Comparison of ENCODE assay signal across 7 mouse cellular contexts in the genomic region with DNA sequence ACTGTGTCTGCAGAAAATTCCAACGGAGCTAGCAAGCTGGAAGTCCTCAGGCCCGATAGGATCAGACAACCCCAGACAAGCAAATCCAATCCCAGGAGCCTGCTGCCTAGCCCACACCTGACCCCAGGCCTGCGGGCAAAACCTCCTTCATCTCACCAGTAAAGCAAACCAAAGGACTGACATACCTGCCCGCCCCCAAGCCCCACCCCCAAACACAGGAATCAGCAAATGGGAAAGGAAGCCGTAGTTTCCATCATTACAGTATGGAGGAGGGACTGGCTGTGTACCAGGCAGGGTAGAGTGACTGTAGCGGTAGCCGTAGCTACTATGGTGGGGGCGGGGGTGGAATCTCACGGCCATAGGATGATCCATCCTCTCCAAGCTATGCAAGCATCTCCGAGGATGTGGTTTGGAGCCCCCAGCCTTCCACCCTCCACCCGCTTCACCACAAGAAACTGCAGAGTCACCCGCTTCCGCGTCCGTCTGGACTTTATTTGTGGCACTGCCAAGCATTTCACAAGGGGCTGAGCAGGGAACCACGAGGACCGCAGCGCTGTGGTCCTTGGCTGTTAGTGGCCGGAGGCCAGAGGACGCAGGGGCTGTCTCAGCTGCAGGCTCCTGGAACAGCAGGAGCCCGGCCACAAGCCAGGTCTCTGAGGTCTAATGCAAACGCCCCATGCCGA. TPM values are rescaled to one million over a fixed set of nuclear protein-coding genes. Genes with fewer than 3 reads are reported as not detected.
DNase-seq lines count a peak whose midpoint lies in the region; ATAC-seq and TF ChIP-seq lines count a peak whose summit lies in the region.

No protein-coding gene starts in this region.

- H3K4me1 ChIP-seq in neural tube, embryonic 13.5 days (replicated peaks) = peaks cover 29% of the 10 kb centered on the region
- H3K4me1 ChIP-seq in stomach, postnatal 0 days (replicated peaks; ENCODE audit: control insufficient read depth, insufficient read depth) = 0 out of 2 replicates have a peak, but pooled peaks cover 2% of the 10 kb centered on the region

- H3K27me3 ChIP-seq in neural tube, embryonic 13.5 days = peaks cover 7% of the 10 kb centered on the region; the same call in 1 of the 2 replicates
- H3K27me3 ChIP-seq in stomach, postnatal 0 days (ENCODE audit: control insufficient read depth, insufficient read depth, low read length) = no peaks in the 10 kb centered on the region

- no peak overlapping the region for H3K4me3 ChIP-seq in neural tube, embryonic 13.5 days
- H3K4me3 ChIP-seq in stomach, postnatal 0 days (ENCODE audit: low read depth, low read length) = no peak overlapping the region

- H3K27ac ChIP-seq in neural tube, embryonic 13.5 days (replicated peaks) = peak overlapping the region; percentile 42; the same call in 1 of the 2 replicates
- H3K27ac ChIP-seq in stomach, postnatal 0 days (replicated peaks) = 0 out of 2 replicates have a peak overlapping the region, but pooled peaks have one; percentile 45

- DNase-seq in neural tube, embryonic 10.5 days (ENCODE audit: extremely low spot score, low spot score) = no peak
- peak; percentile 63 for DNase-seq in brain, embryonic 14.5 days (ENCODE audit: low read depth)
- DNase-seq in heart, postnatal 10 days = peak; percentile 68 to 74
- peak; percentile 68 for DNase-seq in lung, postnatal 25 days (ENCODE audit: low spot score)
- no peak for DNase-seq in stomach, postnatal 0 days (ENCODE audit: low spot score)
- DNase-seq in urinary bladder, adult 2 months (ENCODE audit: low spot score) = no peak

- 24% methylated on average over 23 of the region's 23 CpGs for WGBS in neural tube, embryonic 13.5 days
- WGBS in stomach, postnatal 0 days = 46% methylated on average over 23 of the region's 23 CpGs

- TF ChIP-seq CTCF in brain, embryonic 14.5 days (IDR thresholded peaks at IDR 0.05; ENCODE audit: borderline replicate concordance, extremely low read depth, insufficient read depth, insufficient read length) = no peak
- TF ChIP-seq CTCF in stomach, postnatal 0 days (IDR thresholded peaks at IDR 0.05; ENCODE audit: low read depth) = no peak

- H3K9ac ChIP-seq in neural tube, embryonic 13.5 days = 0 out of 2 replicates have a peak overlapping the region, but pooled peaks have one; percentile 22
- H3K9ac ChIP-seq in stomach, postnatal 0 days (ENCODE audit: low read length) = 0 out of 2 replicates have a peak overlapping the region, but pooled peaks have one; percentile 35

- intact Hi-C loops in heart, postnatal 10 days (cut with DNase I) = no loop called here

- ATAC-seq in neural tube, embryonic 13.5 days (ENCODE audit: low read depth) = no peak
- no peak for ATAC-seq in stomach, postnatal 0 days (ENCODE audit: low FRiP score, low TSS enrichment)

- H3K4me2 ChIP-seq in neural tube, embryonic 13.5 days = 0 out of 2 replicates have a peak overlapping the region, but pooled peaks have one; percentile 13
- no peak overlapping the region for H3K4me2 ChIP-seq in stomach, postnatal 0 days (replicated peaks; ENCODE audit: low read depth)

- H3K9me3 ChIP-seq in neural tube, embryonic 13.5 days = 0 out of 2 replicates have a peak, but pooled peaks cover 4% of the 10 kb centered on the region
- H3K9me3 ChIP-seq in stomach, postnatal 0 days (ENCODE audit: control insufficient read depth, low read length) = no peaks in the 10 kb centered on the region

- no peak for TF ChIP-seq EP300 in stomach, postnatal 0 days (optimal IDR thresholded peaks at IDR 0.05)

- TF ChIP-seq POLR2A in brain, embryonic 14.5 days (IDR thresholded peaks at IDR 0.05; ENCODE audit: borderline replicate concordance, extremely low read depth, insufficient read depth, insufficient read length, poor library complexity, severe bottlenecking) = no peak

- H3K36me3 ChIP-seq in neural tube, embryonic 13.5 days = no peaks in the 10 kb centered on the region
- H3K36me3 ChIP-seq in stomach, postnatal 0 days (ENCODE audit: control insufficient read depth, insufficient read depth, low read length) = no peaks in the 10 kb centered on the region

RNA-seq across cellular contexts. Expression of a gene that starts 4.4 kb away (rescaled TPM):
- 29.2 and 30.4 TPM in 2 replicates for polyA plus RNA-seq in neural tube, embryonic 13.5 days (2015; fragmentation: Nextera tagmentation; extraction: Ambion mirVana)
- polyA plus RNA-seq in brain, embryonic 14.5 days (2012; rRNA removed) = 31.6 and 71.5 TPM in 2 replicates
- 100 to 1,000 TPM; 112 to 125 TPM for total RNA-seq in heart, postnatal 10 days (2021)
- polyA plus RNA-seq in stomach, postnatal 0 days (2015; fragmentation: Nextera tagmentation; extraction: Ambion mirVana) = 11.1 and 12.1 TPM in 2 replicates
- 24.5 and 61.9 TPM in 2 replicates for polyA plus RNA-seq in urinary bladder, adult 2 months (2012; rRNA removed)

Comparison
In these comparisons a context has a peak if more than half of its experiments do, and no peak if none do; other contexts are left out.
1. DNase-seq: peak in brain, embryonic 14.5 days (single experiment), heart, postnatal 10 days (2 of 2) and lung, postnatal 25 days (single experiment); none in neural tube, embryonic 10.5 days (single experiment), stomach, postnatal 0 days (single experiment) and urinary bladder, adult 2 months (single experiment).